Mouse (Mus musculus): ENCODE measurements around the gene Cybb.
"Not testable (repeated sequence)": the region's sequence is repeated elsewhere in the genome, so short reads cannot be mapped to it uniquely, and the experiment has no call there.

Gene Cybb

DNA sequence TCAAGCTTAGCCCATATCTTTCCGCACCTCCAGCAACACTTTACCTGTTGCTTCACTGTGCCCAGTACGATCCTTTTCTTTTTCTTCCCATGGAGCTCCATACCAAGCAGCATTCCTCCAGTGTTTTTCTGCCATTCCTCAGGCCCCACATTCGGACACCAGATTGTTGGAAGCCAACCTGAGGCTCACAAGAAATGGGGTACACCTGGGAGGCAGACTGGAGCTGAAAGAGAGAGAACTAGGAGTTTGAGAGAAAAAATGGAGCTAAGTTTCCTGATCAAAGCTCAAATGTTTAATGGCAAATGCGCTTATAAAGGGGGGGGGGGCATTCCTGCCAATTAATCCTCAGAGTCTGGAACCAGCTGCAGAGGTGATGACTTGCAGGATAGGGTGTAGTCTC lies at the start of gene Cybb:
Gene Cybb, minus strand, starts transcription at position 101 of the 400 bp plus-strand sequence.
- no peak for DNase-seq

DNA sequence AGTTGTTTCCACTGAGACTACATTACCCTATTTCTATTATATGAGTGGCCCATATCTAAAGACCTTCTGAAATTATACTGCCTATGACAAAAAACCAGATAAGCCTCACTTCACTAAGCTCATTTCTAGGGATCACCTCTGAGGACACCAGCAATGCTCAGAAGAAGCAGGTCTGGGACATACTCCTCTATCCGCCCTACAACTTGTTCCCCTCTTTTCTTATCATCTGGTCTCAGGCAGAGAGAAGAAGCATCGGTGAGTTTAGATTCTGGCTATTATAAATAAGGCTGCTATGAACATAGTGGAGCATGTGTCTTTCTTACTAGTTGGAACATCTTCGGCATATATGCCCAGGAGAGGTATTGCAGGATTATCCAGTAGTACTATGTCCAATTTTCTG lies 49.3 kb upstream of the Cybb start:
- DNase-seq: no peak

DNA sequence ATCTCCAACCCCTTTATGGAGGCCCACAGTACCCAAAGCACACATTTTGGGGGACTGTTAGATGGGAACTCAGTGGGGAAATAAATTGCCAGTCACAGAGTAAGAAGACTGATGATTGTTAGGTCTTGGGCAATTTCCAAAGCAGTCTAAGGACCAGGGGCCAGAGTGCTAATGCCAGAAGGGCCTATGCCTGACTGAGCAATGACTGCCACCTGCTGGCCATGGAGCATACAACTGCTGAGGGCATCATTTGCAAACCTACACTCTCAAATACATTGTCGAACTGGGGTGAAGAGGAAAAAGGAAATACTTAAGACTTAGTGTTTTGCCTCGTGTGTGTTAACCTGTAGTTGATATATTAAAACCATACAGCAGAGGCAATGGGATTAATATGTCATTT lies 32.4 kb upstream of the Cybb start:
- DNase-seq: peak; percentile 13

DNA sequence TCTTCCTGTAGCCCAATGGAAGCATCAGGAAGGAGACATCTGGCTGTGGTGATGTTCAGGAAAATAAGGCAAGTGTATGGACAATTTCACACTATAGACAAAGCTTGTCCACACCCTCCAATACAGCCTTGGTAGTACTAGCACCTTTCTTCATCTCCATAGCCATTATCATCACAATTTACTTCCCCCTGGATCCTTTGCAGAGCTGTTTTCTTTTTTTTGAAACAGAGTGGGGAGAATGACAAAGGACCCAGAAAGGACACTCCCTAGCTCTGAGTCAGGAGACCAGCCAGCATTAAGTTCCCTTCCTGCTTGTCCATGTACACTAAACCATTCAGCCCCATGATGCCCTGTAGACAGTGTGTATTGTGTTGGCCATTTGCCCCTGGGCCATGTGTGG lies 30.0 kb upstream of the Cybb start:
- DNase-seq: not testable (repeated sequence)

DNA sequence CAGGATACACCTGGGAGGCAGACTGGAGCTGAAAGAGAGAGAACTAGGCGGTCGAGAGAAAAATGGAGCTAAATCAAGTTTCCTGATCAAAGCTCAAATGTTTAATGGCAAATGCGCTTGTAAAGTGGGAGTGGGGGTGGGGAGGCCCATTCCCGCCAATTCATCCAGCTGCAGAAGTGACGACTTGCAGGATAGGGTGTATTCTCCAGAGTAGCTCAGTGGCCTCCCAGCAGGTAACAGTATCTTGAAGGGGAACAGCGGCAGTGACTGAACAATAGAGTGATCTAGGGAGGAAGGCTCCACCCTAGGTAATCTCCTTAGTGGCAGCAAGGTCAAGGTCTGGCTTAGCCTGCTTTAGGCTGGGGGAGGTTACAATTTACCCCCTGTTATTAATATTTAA lies 12.5 kb downstream of the Cybb start:
- DNase-seq: not testable (repeated sequence)

DNA sequence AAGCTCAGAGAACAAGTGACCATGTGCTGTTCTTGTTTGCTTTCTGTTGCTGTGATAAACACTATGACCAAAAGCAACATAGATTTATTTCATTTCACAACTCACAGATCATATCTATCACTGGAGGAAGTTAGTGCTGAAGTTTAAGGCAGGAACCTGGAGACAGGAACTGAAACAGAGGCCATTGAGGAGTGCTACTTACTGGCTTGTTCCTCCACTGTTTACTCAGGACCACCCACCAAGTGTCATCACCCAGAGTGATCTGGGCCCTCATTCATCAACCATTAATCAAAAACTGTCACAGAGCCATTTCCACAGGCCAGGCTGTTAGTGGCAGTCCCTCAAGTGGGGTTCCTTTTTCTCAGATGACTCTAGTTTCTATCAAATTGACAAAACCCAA lies 13.1 kb downstream of the Cybb start:
- DNase-seq: no peak

DNA sequence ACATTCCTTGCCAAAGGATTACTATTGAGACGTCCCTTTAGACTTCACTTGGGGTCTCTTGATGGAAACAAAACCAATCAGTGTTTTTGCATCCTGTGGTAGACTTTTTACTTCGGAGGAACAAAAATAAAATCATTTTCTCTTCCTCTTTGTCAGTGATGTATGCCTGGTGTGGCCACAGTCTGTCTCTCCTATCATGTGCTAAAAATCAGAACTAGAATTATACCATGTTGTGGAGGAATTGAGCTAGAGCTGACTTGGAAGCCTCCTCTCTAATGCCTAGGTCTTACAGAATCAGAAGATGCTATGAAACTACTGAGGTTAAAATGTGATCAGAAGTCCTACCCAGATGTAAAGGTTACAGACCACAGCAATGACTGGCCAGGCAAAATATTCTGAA lies 13.8 kb downstream of the Cybb start:
- no peak for DNase-seq

DNA sequence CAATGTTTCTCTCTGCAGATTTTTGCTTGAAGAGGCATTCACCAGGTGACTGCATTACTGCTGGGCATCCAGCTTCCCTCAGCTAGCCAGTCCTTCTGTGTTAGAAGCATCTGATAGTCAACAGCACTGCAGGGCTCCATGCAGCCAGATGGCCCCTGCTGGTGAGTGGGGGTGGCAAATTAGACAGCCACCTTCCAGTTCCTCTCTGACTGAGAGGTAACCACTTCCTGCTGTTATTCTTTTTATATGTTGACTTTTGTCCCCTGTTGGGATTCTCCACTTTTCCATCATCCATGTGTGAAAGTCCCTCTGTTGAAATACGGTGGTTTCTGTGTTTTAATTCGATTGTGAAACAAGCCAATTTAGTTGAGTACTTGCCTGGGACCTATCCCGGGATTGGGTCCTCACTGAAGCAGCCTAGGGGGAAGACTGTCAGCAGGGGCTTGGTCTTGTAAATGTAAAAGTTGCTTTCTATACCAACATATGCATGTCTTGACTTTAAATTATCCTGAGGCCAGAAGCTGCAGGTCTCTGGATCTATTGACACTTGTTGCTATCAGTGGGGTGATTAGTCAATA lies 16.7 kb downstream of the Cybb start:
- DNase-seq: no peak

DNA sequence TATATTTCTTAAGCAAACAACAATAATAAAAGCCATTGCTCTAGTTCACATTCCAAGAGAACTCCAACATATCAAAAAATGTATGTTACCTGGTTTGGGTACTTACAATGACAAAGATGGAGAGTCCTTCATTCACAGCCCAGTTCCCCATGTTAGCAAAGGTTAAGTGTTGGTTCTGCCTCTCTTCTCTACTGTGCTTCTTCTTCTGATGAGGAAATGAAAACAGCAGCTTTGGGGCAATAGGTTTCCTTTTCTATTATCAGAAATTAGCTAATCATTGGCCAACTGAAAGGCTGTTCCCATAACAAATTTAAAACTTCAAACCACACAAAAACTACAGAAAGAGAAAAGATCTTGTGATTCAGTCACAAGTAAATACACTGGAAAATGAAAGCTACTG lies 18.5 kb downstream of the Cybb start:
- DNase-seq: no peak

DNA sequence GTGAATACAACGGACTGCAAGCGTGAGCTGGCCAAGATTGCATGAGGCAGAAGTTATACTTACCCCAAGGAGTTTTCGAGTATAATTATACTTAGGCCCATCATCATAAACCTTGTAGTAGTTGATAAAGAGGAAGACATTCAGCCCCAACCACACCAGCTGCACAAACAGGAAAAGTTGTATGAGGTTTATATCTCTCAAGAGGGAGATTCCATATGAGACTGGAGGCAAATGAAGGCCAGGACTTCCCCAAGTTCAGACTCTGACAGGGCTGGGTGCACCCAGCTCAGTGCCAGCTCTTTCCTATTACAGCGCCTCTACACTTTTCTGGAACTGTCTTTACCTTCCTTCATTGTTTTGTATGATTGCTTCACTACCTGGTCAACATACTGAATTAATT lies 20.6 kb downstream of the Cybb start:
- no peak for DNase-seq

DNA sequence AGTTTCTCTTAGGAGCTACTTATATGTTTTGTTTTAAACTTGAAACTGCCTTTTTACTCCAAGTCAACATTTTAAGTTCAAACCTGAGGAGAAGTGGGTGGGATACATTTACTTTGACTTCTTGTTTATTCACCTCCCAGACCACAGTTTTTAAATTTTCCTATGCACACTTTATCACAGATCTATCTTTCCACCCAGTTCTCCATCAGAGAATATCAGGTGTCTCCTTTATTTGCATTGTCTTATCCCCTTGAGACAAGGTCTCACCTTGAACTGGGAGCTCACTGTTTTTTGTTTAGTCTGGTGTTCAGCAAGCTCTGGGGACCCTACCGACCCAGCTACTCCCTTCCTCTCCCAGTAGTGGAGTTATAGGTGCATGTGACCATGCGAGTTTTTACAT lies 21.7 kb downstream of the Cybb start:
- no peak for DNase-seq

DNA sequence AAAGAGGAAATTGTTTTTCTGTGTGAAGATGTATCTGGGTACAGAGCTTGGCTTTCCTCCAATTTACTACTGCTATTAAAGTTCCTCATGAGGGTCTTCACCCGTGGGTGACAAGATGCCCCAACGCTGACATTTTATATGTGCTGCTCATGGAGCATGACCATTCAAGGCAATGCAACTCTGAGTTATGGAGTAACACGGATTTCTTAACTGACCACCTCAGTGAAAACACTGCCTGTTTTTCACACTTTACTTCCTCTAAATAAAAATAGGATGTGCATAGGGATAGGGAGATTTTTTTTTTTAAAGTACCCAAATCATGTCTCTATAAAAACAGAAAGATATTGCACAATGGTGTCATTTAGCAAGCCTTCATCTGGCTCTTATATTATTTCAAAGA lies 24.9 kb downstream of the Cybb start:
- DNase-seq: no peak

DNA sequence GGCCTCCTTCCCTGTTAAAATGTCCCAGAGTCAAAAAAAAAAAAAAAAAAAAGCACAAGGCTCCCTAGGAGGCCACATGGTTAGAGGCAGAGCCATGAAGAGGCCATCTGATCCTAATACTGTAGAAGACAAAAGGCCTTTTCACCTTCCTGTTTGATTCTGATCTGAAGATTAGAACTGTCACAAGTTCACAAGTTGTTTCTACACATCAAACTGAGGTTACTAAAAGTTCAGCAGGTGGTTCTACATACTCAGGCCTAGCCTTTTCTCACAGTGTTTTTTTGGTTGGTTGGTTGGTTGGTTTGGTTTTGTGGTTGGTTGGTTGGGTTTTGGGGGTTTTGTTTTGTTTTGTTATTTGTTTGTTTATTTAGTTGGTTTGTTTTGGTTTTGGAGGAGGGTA lies 26.2 kb downstream of the Cybb start:
- no peak for DNase-seq

DNA sequence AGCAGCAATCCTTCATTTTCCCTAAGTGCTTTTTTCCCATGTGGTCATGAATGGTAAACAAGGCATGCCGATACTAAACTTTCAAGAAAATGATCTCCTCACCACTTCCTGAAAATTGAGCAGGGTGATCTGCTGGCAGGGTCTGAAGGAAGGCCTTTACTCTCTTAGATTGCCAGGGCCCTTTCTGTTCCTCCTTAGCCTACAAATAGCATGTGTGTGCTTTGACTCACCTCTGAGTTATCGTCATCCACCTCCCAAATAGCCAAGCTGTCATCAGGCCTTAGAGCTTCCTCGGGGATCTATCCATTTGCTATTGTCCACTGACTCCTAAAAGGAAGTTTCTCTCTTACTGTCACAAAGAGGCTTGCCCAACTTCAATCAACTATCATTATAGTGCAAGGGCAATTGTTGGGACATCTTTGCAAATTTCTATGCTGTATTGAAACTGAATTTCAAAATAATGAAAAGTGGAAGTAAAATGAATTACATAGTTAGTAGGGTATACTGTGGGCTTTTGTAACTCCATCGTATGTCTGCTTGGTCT lies 27.1 kb downstream of the Cybb start:
- no peak for DNase-seq

DNA sequence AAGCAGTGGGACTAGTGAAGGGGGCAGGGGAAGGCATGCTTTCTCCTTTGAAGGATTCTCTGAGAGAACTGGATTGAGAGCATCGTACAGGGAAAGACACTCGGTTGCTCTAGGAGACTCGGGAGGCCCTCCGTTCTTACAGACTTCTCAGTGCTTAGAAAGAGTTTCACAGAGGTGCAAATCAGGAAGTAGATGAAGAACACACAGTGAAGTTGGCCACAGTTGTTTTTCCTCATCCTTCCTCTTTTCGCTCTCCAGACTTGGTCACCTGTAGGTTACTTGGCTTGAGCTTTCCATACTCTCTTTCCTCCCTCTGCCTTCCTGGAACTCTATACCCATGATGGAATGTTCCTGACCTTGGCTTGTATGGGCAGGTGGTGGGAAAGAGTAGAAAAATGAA lies 35.2 kb downstream of the Cybb start:
- no peak for DNase-seq

DNA sequence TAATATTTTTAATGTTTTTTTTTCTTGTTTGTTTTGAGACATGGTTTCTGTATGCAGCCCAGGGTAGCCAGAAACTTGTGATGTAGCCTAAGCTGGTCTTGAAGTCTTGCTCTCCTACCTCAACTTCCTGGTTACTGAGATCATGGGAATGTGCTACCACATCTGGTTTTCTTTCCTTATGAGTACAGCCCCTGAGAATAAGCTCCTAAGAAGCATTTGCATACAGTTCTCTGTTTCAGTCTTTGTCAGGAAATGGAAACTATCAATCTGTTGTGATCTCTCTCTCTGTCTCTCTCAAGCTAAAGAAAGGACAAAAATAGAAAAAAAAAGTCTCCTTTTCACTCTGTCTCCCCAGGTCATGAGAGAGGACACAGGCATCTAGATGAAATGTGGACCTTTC lies 40.3 kb downstream of the Cybb start:
- no peak for DNase-seq

DNA sequence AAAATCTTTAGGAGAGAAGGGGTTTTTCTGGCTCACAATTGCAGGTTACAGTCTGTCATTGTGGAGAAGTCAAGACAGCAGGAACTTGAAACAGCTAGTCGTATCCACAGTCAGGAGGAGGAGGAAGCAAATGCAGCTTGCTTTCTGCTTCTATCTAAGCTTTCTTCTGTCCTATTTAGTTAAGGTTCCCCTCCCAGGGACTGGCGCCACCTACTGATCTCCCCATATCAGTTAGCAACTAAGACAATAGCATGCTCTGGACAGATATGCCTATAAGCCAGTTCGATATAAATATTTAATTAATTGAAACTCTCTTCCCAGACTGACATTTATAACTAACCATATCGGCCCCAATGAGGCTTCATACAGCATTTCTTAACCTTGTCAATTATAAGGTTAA lies 46.5 kb downstream of the Cybb start:
- no peak for DNase-seq

DNA sequence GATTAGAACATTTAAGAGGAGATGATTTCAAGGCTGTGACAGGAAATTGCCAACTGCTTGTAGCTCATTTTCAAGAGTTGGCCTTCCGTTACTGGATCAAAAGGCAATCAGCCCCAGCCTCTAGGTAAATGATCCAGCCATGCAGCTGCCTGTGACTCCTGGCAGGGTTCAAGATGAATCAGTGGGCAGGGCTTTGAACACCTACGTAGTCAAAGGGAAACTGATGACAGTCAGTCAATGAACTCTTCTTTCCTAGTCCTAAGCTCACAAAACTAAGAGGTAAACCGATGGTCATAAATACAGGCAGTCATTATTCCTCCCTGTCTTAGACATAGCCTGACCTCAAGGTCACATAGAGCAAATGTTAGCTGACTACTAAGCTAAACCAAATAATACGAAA lies 47.0 kb downstream of the Cybb start:
- DNase-seq: no peak

DNA sequence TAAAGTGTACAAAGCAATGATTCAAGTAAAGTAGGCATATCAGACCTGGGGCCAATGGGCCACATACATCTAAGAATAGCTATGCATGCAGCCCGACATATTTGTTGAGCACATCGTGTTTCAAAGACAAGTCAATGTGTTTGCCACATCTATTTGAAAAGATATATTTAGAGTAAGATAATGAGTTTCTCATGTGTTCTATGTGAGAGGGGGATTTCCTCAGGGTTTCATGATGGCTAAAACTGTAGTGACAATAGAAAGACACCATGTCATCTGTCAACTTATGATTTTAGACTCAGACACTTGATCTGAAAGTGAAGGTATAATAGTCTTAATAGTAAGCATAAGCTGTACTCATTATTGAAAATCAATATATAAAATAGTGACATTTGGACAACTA lies 48.3 kb downstream of the Cybb start:
- DNase-seq: no peak

DNA sequence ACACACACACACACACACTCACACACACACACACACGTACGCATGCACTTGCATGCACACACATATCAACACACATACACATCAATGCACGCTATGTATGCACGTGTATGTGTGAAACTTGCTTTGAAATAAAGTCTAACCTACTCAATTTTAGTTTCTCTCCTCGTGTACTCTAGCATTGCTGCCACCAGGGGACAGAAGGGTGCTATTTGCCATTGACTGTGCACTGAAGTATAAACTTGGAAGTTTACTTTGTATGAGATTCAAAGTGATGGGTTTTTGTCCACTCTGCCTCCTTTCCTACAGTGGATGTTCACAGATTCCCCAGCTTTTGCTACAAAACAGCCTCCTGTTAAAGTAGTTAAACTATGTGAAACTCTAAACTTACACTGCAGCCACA lies 73.7 kb downstream of the Cybb start:
- no peak for DNase-seq
